7 mouse cellular contexts compared by ENCODE assay signal in genomic region chr14:12151927-12152326, GRCm38 (mm10).
DNase-seq lines count a peak whose midpoint lies in the region; ATAC-seq and TF ChIP-seq lines count a peak whose summit lies in the region.

No protein-coding gene starts in this region.

- no peak overlapping the region for H3K27ac ChIP-seq in hindbrain, embryonic 14.5 days

- no peaks in the 10 kb centered on the region for H3K9me3 ChIP-seq in E14TG2a.4 (ENCODE audit: low read length)
- no peaks in the 10 kb centered on the region for H3K9me3 ChIP-seq in hindbrain, embryonic 14.5 days (ENCODE audit: control insufficient read depth, low read length)

- H3K36me3 ChIP-seq in E14TG2a.4 (ENCODE audit: insufficient read depth, low read length) = peaks cover 11% of the 10 kb centered on the region
- H3K36me3 ChIP-seq in hindbrain, embryonic 14.5 days (replicated peaks; ENCODE audit: control insufficient read depth, insufficient read depth) = no peaks in the 10 kb centered on the region

- no peak overlapping the region for H3K9ac ChIP-seq in hindbrain, embryonic 14.5 days

- H3K27me3 ChIP-seq in E14TG2a.4 (ENCODE audit: insufficient read depth, low read length) = no peaks in the 10 kb centered on the region
- no peaks in the 10 kb centered on the region for H3K27me3 ChIP-seq in hindbrain, embryonic 14.5 days (ENCODE audit: control insufficient read depth, insufficient read depth, low read length)

- H3K4me3 ChIP-seq in E14TG2a.4 (replicated peaks; ENCODE audit: low read length) = no peak overlapping the region
- H3K4me3 ChIP-seq in hindbrain, embryonic 14.5 days (replicated peaks; ENCODE audit: low read length) = no peak overlapping the region

- H3K4me1 ChIP-seq in E14TG2a.4 (replicated peaks; ENCODE audit: low read depth, low read length) = peaks cover 2% of the 10 kb centered on the region; the same call in 1 of the 2 replicates
- no peaks in the 10 kb centered on the region for H3K4me1 ChIP-seq in hindbrain, embryonic 14.5 days (replicated peaks; ENCODE audit: control insufficient read depth, insufficient read depth, low read length)

- ATAC-seq in hindbrain, embryonic 14.5 days (ENCODE audit: low FRiP score) = peak; percentile 89
- peak; percentile 63 for ATAC-seq in megakaryocyte progenitor cell, adult 5-6 weeks (replicated peaks; ENCODE audit: poor library complexity)

- no peak overlapping the region for H3K4me2 ChIP-seq in hindbrain, embryonic 14.5 days (replicated peaks)

- DNase-seq in adrenal gland, adult 2 months = peak; percentile 41
- peak; percentile 44 for DNase-seq in embryo, embryonic 9.5 days (ENCODE audit: extremely low spot score)
- peak; percentile 85 for DNase-seq in hindbrain, embryonic 14.5 days (ENCODE audit: low spot score)
- DNase-seq in layer of hippocampus, adult 9-10 months (ENCODE audit: low spot score) = peak; percentile 69
- DNase-seq in right cerebral cortex, postnatal 36 days (ENCODE audit: low spot score in 2 of 2) = peak; percentile 55 to 64

- TF ChIP-seq CTCF in E14TG2a.4 (conservative IDR thresholded peaks at IDR 0.05; ENCODE audit: low read length) = peak; percentile 64

- WGBS in hindbrain, embryonic 14.5 days = 54% methylated on average over 3 of the region's 3 CpGs
